Mouse (Mus musculus) G1E (cell line): ENCODE results near the gene Arhgef6.

Experiments used
- CTCF ChIP-seq: IDR thresholded peaks from 2 replicates; pipeline ENCODE4 v1.5.1; 2012; ENCODE audit warnings: low read depth, low read length, inconsistent platforms, mixed read lengths
- GATA1 ChIP-seq: IDR thresholded peaks from 2 replicates; pipeline ENCODE4 v1.6.1; 2012; ENCODE audit warnings: borderline replicate concordance, low read length, inconsistent platforms, mixed read lengths

GRCm38 (mm10) chrX:57306747-57307146 lies 31.8 kb downstream of the Arhgef6 start:
- TF ChIP-seq CTCF = no peak
- TF ChIP-seq GATA1 = no peak
